Mouse (Mus musculus) lung, adult 10 weeks (tissue): Measurements from ENCODE around the gene Efcab9. TPM values are rescaled to one million over a fixed set of nuclear protein-coding genes. Genes with fewer than 3 reads are reported as not detected.

Experiments
- polyA plus RNA-seq: library from polyadenylated mRNA; stranded (reverse); fragments of 350-450 nt; fragmentation: Illumina TruSeq; extraction: RNeasy Lipid Tissue Mini Kit (QIAGEN cat#74804); gene quantifications from one replicate; pipeline ENCODE4 v1.2.3, GENCODE M21; 2014; ENCODE audit warnings: low read depth, low replicate concordance; ENCODE audit not compliant: insufficient read depth

The Efcab9 gene
- polyA plus RNA-seq = not detected

DNA sequence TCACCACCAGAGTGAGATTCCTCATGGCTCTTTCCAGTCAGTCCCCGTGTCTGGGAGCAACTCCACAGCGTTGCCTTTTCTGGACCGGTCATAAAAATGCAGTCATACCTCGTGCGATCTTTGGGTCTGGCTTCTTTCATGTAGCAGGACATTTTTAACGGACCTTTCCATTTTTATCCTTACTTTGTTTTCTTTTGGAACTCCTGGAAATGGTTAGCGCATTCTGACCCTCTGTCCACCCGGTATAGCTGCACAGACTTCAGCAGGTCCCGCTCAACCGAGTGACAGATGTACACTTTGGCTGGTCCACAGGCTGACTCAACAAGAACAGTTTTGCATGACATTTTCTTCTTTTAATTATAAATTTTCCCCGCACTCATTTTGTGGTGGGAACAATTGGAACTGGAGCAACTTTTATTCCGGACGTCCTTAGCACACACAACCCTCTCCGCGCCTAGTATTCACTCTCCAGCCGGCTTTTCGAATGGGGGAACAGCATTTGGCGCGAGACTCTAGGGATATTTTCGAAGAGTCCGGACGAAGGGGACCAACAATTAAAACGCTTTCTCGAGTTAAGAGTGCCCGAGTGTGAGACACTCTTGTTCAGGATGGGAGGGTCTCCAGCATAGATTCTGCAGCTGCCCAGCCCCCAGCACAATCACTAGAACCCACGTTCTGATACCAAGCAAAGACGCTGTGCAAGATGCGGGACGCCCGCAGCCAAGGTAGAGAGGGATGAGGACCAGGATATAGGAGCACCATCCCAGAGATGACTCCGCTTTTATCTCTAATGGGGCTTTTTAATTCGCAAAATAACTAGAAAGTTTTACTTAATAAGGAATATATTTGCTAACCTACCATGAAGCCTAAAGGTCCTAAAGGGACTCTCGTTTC, at the start of gene Efcab9:
Gene Efcab9, minus strand, starts transcription at position 211 of the 894 bp plus-strand sequence.

DNA sequence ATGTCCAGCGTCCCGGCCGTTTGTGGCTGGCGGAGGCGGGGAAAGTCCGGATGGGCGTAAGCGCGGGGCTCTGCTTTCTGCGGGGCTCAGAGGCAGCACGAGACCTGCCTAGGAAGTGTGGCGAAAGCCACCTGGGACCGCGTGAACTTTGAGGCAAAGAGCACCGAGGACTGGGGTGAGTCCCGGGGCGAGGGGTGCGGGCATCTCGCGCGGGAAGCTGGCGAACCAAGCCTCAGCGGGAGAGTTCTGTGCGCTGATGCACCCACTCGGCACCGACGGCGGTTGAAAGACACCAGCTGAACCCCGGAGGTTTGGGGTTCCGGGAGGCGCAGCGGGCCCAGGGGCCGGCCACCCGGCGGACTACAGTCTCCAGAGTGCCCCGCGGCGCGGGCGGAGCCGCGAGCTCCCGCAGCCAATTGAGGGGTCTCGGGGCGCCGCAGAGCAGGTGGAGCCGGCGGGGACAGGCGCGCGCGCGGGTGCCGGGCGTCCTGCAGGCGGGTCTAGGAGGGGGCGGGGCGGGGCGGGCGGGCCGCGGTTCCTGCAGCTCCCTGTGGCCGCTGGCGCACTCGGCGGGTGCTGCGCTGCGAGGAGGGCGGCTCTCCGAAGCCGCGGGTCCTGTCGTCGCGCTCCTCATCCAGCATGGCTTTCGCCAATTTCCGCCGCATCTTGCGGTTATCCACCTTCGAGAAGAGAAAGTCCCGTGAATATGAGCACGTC, 1.0 kb upstream of the Efcab9 start, which contains the start of gene Stk10:
Gene Stk10, plus strand, starts transcription at position 541 of the 717 bp plus-strand sequence.

Other genes with a start within 250 kb of the Efcab9 start
- gene Hba-a1, start 248.6 kb downstream of the Efcab9 start, polyA plus RNA-seq = 9,126 TPM
- not detected for gene Hbq1b, start 245.1 kb downstream of the Efcab9 start, polyA plus RNA-seq
- 14,852 TPM for gene Hba-a2, start 235.6 kb downstream of the Efcab9 start, polyA plus RNA-seq
- gene Hbq1a, start 232.0 kb downstream of the Efcab9 start, polyA plus RNA-seq = 1.6 TPM
- 3.6 TPM for gene Sh3pxd2b, start 184.3 kb downstream of the Efcab9 start, polyA plus RNA-seq
- gene Ubtd2, start 76.7 kb downstream of the Efcab9 start, polyA plus RNA-seq = 5.0 TPM
- gene Stk10, start 1.2 kb upstream of the Efcab9 start, polyA plus RNA-seq = 8.5 TPM
- 27.6 TPM for gene Fbxw11, start 110.6 kb upstream of the Efcab9 start, polyA plus RNA-seq